Mouse (Mus musculus): ENCODE measurements at regions not wholly inside any gene's neighbourhood (a gene's known extent, or its start where the extent isn't known, plus 50 kb on each side); places are given as distances from the start of the nearest gene placed in this dataset.

DNA sequence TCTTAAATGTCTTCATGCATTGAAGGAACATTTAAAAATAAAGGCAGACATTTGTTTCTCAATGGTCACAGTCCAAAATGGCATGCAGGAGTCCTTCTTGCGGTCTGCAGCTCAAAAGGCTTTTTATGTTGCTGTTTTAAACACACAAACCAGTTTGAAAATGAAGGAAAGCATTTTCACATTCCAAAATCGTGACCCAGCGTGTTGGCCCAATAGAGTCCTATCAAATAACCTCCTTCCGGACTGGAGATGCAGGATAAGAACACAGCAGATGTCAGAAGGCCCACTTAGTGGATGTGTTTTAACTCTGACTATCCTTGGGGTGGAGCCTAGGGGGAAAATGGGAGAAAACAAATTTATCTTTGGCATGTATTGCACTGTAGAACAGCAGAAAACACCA lies 263.4 kb upstream of the Pik3r1 start:
- DNase-seq, result no peak

DNA sequence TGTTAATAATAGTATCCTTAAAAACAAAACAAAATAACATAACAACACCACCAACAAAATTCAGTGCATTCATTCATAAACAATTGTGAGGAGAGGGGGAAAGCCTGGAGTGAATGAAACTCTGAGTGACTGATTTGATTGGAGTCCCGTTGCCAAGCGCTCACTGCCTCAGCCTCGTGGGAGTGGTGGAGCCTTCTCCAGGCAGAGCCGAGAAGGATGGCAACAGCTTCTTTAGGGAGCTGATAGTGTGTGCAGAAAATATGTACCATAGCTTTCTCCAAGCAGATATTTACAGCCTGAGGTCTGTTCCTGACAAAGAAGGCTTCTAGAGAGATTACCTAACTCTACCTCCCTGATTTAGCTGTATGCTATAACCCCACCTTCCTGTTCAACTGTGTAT lies 266.5 kb upstream of the Pik3r1 start:
- DNase-seq, result no peak

DNA sequence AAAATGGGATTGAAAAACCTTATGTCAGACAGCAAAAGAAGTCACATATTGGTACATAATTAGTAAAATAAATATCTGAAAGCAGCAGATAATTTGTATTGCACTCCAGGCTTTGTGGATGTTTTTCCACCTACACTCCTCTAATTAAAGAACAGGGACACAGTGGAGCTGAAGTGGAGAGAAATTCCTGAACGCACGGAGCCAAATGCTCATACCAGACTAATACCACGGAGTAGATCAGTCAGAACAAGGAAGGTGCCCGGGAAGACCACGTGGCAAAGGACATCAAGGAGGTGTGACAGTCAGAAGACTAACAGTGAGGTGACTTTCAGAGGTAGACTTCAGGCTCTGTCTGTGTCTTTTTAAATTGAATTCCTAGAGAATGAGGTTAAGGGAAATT lies 268.0 kb upstream of the Pik3r1 start:
- DNase-seq, result no peak

DNA sequence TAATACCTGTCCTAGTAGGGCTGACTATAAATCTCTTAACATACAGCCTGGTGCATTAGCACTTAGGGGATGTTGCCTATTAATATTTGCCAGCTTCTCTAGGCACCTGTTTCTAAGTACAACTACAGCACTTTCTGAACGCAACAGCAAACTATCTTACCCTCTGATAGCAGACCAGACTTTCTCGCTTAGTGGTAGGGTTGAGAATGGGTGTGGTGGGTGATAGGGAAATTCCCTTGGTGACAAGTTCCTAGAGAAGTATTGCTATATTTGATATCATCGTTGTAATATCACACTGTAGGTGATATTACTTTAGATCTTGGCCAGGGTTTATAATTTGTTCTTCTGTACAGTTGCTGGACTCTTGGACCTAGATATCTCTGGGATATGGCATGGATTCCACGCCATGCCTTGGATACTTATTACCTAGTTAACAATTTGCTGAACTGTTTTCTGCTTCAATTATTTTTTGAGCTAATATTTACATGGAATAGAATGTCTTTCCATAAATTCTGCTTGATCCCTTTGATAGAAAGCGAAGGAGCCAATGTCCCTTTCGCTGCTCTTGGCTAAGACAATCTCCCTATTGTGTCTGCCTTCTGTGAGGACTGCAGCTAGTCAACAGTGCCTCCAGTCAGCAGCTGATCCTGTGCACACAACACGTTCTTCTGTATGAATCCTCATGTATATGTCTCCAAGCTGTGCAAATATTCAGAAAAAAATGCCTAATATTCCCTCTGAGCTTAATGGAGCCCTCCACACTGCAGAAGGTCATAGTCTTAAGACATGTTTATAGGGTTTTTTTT lies 269.0 kb upstream of the Pik3r1 start:
- DNase-seq, result no peak

DNA sequence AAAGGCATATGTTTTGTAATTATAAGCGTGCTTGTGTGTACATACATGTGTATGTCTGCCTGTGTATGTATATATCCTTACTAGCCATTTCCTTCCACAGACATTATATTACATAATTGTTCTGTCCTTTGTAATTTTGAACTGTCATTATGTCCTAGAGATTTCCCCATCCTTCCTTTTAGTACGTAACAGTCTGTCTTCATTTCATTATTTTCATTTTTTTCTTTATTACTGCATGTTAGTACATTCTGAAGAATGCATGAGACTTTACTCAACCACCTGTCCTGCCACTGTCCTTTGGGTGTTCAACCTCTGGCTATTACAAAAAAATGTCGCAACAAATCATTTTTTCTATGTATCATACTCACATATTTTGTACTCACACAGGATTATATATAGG lies 292.2 kb upstream of the Pik3r1 start:
- no peak for DNase-seq

GRCm38 (mm10) chr13:102064590-102065273 lies 296.7 kb upstream of the Pik3r1 start:
- no peak for DNase-seq

DNA sequence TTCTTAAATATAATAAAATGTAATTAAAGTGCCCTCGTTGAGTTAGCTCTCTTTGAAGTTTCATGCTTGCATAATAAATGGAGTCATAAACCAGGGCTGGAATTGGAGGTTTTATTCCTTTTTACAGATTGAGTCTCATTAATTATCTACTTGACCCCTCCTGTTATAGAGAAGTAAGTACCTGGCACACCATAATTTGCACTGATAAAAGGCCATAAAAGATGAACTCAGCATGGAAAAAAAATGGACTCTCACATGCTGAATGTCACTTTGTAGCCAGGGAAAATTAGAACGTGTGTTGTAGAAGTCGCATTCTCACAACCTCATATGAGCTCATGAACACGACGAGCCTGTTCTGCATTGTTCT lies 297.2 kb upstream of the Pik3r1 start:
- no peak for DNase-seq

DNA sequence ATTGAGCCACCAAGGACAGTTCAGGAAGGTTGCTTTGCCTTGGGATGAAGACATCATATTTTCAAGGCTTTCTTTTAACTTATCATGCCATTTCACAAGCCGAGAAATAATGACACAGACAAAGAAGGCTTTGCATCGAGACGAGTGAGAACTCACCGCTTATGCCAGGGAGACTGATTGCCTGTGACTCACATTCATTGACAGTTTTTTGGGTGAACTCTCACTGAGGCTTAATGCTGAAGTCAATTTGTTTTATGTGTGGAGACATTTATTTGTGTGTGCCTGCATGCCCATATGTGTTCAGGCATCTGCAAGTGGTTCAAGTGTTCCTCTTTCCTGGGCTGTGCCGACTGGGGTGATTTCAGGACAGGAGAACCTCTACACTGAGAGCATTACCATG lies 297.8 kb upstream of the Pik3r1 start:
- no peak for DNase-seq

DNA sequence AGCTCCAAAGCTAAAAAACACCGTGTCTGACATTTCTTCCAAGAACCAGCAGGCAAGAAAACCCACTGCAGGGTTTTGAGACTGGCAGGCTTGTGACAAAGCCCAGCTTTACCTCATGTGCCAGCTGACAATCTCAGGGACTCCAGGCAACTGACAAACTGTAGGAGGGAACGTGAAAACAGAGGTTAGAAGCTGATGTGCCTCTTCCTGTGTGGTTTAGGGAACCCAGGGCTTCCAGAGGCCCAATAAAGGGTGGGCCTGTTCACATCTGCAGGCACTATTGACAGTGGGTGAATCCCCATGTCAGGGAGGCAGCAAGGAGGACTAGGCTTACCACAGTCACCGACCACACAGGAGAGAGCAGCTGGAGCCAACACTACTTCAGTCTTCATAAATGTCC lies 302.7 kb upstream of the Pik3r1 start:
- DNase-seq, result no peak

DNA sequence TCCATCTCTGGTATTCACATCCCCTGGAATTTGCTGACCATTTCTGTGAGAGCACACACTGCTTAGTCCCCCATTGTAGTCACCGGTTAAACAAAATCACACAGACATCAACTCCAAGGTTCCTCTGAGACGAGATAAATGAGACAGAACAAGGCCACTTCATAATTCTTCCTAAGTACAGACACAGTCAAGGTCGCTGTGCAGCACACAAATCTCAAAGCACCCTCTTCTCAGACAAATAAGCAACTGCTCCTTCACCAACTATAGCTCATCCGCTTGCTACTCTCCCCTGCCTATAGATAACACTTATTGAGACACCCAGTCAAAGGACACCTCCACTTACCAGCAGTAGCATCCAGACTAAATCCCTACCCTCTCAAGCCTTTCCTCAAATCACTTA lies 304.3 kb upstream of the Pik3r1 start:
- no peak for DNase-seq

DNA sequence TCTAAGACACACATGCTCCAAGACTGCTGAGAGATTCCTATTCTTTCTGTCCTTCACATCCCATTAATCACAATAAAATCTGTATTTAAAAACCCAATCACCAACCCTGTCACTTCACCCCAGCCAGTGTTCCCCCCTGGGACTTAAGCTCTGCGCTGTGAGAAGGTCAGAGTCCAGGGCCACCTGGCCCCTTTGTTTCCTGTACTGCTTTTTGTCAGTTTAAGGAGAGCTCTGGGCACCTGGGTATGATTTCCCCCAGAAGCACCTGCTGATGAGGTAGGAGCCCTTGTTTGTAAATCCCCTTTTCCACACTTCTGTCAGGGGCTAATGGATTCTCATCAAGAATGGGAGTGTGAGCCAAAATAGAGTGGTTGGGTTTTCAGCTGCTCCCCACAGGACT lies 319.7 kb upstream of the Pik3r1 start:
- DNase-seq, result no peak

DNA sequence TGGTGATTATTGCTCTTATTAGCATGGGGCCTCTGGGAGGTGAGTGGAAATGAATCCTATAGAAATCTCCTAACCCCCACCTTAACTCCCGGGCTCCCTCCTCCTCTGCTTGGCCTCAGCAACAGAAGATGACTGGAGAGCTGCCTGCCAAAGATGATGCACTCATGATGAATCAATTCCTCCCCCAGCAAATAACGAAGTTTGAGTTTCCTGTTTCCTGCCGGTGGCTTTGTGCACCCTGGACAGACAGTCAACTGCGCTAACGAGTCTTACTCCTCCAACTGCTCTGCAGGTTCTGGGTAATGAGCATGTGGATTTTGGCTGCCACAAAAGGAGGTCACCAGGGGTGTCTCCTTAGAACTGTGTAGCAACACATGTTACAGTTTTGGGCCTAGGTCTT lies 321.5 kb upstream of the Pik3r1 start:
- no peak for DNase-seq

GRCm38 (mm10) chr13:102094193-102094592 lies 326.2 kb upstream of the Pik3r1 start:
- no peak for DNase-seq

- no peak for DNase-seq
Observed at GRCm38 (mm10) chr13:102103161-102103560, 335.1 kb upstream of the Pik3r1 start.

DNA sequence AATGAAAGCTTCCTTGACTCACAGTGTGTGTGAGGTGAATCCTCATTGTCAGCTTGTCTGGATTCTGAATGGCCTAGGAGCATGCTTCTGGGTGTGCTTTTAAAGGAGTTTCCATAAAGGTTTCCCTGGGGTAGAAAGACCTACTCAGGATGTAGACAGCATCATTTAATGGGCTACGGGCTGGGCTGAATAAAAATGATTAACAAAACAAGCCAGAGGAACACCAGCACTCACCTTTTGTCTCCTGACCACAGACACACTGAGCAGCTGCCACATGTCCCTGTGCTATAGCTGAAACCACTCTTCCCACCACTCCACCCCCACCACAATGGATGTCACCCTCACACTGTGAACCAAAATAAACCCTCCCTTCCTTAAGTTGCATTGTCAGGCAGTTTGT lies 338.2 kb upstream of the Pik3r1 start:
- DNase-seq, result no peak

DNA sequence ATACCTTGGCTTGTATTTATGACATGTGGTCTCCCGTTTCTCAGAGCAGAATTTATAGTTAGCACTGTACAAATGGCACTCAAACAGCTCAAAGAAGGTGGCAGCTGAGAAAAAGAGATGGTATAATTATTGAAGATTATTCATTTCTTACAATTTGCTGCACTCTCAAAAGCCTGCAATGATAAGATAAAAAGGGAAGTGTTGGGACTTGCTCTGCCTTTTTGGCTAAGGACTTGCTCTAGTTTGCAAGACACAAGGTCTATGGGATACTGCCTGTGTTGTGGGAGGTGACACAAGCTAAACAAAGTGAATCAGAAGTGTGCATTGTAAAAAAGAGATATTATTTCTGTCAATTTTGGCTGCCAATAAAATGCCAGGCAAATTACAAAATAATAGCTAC lies 340.2 kb upstream of the Pik3r1 start:
- no peak for DNase-seq

DNA sequence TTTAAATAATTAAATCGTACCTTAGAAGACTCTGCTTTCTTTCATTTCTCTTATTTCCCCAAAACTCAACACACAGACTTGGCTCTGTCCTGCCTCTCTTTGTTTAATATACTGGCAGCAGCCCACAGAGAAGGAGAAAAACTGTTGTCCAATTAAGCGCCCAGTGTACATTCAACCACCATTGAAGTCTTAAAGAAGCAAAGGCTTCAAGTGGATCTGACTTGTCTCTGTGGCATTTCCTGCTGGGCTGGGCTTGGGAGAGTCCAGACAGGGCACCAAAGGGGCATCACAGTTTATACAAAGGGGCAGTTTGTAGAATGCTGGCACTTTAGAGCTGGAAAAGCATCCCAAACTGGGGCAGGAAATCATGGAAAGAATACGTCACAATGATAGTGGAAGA lies 340.9 kb upstream of the Pik3r1 start:
- no peak for DNase-seq

DNA sequence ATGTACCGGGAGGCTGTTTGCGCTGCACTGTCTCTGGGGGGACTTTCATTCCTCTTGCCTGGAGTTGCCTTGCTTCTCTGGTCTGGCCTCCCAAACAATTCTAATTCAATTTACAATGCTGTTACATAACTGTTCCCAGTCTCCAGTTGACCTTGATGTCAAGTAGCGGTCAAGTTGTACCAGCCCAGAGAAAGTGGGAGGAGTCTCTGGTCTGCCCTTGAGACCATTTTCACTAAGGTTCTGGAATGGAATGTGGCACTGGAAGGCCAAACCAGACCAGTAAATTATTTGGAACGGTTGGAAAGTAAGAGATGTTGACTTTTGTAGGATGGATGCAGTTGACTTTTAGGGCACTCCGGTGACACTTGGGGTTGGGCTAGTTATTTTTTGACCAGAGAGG lies 345.9 kb upstream of the Pik3r1 start:
- DNase-seq, result peak in 1 of 2 experiments; percentile 5

DNA sequence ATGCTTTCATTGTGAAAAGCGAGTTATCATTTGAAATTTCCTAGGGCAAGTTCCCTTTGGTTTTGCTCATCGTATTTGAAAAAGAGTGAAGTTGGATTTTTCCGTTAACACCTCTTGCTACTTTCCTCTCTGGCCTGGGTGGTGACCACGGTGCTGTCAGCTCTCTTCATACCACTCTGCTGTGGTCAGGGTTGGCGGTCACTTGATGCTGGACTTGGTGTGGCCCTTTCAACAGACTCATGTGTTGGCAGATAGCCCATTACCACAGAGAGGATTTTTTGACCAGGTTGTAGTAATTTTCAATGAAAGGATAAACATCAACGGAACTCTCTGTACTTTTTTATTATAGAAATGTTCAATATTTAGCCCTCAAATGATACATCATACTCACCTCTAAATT lies 354.3 kb upstream of the Pik3r1 start:
- no peak for DNase-seq

DNA sequence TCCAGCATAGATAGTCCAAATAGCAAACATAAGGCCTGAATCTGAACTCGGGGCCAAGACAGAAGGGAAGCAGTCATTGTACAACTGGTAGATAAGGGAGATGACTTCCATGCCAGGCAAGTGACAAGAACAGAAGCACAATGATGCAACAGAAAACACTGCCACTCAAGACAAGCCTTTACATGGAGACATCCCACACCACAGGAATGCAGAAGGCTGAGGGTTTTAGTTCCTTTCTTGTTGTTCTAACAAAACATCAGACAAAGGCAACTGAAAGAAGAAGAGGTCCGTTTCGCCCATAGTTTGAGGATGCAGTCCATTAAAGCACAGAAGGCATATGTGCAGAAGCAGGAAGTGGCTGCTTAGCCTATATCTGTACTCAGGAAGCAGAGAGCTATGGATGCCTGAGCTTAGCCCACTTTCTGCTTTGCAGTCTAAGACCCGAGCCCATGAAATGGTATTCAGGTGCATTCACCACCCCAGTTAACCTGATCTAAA lies 360.0 kb upstream of the Pik3r1 start:
- DNase-seq, result no peak

- no peak for DNase-seq
Observed at GRCm38 (mm10) chr13:102131459-102131858, 363.4 kb upstream of the Pik3r1 start.

GRCm38 (mm10) chr13:102132154-102132553 lies 364.1 kb upstream of the Pik3r1 start:
- no peak for DNase-seq

DNA sequence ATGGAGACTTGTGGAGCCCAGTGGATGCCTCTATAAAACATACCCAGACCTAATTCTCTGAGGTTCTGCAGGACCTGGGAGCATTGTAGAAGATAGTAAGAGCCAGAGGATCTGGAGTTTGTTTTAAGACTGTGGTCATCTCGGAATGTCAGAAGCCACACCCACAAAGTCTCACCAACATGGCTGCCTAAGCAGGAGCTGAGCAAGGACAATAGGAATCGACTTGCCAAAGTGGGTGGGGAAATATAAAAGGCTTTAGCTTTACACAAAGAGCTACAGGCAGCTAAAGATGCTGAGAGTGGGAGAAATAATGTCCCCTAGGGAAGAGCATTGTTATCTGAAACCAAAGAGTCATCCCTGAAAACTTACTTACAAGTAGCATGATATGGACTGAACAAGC lies 364.7 kb upstream of the Pik3r1 start:
- no peak for DNase-seq

GRCm38 (mm10) chr13:102135210-102135609 lies 367.2 kb upstream of the Pik3r1 start:
- DNase-seq, result no peak

- DNase-seq, result no peak
Observed at GRCm38 (mm10) chr13:102142986-102143385, 375.0 kb upstream of the Pik3r1 start.

Data from kidney, postnatal 4 days (tissue).